Mouse (Mus musculus) forebrain, embryonic 10.5 days (tissue): Measurements from ENCODE around the gene Qpctl. TPM values are rescaled to one million over a fixed set of nuclear protein-coding genes. Genes with fewer than 3 reads are reported as not detected.
A peak's percentile ranks its signal among the peaks of the same experiment; 100 is the strongest.
"Not testable (repeated sequence)": the region's sequence is repeated elsewhere in the genome, so short reads cannot be mapped to it uniquely, and the experiment has no call there.

ENCODE experiments used
- DNase-seq: peaks from one replicate; pipeline ENCODE4 v3.0.0-alpha.2; 2017; ENCODE audit warnings: low spot score; ENCODE audit errors: extremely low spot score
- H3K27ac ChIP-seq: fragments of 300-500 bp; sonication (generic); 2 replicates; pipeline ENCODE4 v1.5.1; 2016; ENCODE audit warnings: mild to moderate bottlenecking
- H3K27me3 ChIP-seq: fragments of 300-500 bp; sonication (generic); 2 replicates; pipeline ENCODE4 v1.6.1; 2016; ENCODE audit warnings: mild to moderate bottlenecking; ENCODE audit not compliant: poor library complexity, severe bottlenecking
- H3K36me3 ChIP-seq: fragments of 300-500 bp; sonication (generic); replicated peaks from 2 replicates; pipeline ENCODE4 v1.6.1; 2016; ENCODE audit warnings: mild to moderate bottlenecking, moderate library complexity
- H3K4me1 ChIP-seq: fragments of 300-500 bp; sonication (generic); 2 replicates; pipeline ENCODE4 v1.6.1; 2016
- H3K4me3 ChIP-seq: fragments of 300-500 bp; sonication (generic); 2 replicates; pipeline ENCODE4 v1.5.1; 2016; ENCODE audit warnings: mild to moderate bottlenecking, moderate library complexity
- H3K9me3 ChIP-seq: fragments of 300-500 bp; sonication (generic); 2 replicates; pipeline ENCODE4 v1.6.1; 2016; ENCODE audit warnings: mild to moderate bottlenecking, moderate library complexity
- WGBS: fragments of 180-500 bp; shearing (Covaris S2); methylation state at CpG from one replicate; pipeline ENCODE4 v1.1.7; 2016; 5-methylcytosine and 5-hydroxymethylcytosine counted together
- polyA plus RNA-seq: library from polyadenylated mRNA; unstranded; fragments of >200 nt; fragmentation: Nextera tagmentation; extraction: Ambion mirVana; gene quantifications from 2 replicates; pipeline ENCODE4 v1.2.1, GENCODE M21; 2016

Gene Qpctl
- polyA plus RNA-seq, 1 experiment from 2014 or later: 16.0 TPM

DNA sequence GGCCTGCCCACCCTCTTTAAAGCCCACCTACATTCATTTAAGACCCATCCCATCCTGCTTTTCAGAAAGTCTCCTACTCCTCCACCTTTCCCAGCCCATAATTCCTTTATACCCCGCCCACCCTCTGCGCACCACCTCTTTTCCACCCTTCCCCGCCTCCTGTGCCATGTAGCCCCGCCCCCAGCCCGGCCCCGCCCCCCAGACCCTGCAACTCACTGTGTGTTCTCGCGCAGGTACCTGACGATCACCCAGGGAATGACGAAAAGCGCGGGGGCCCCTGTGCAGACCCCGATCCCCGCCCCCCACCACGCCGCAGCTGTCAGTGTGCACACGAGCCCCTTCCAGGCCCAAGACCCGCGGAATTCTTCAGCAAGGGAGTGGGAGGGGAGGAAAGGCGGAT, 11.0 kb upstream of the Qpctl start:
- under 1% methylated on average over 20 of the region's 20 CpGs for WGBS
- peak; percentile 73 for DNase-seq
- H3K36me3 ChIP-seq: peaks cover 9% of the 10 kb centered on the region
- H3K4me1 ChIP-seq: peaks cover 45% of the 10 kb centered on the region
- H3K27me3 ChIP-seq: peaks cover 70% of the 10 kb centered on the region
- no peaks in the 10 kb centered on the region for H3K9me3 ChIP-seq
- H3K4me3 ChIP-seq: peak overlapping the region; percentile 55
- 0 out of 2 replicates have a peak overlapping the region, but pooled peaks have one; percentile 20 for H3K27ac ChIP-seq

GRCm38 (mm10) chr7:19159411-19159810, 10.3 kb upstream of the Qpctl start:
- Histone ChIP-seq H3K4me1 (peaks cover 38% of the 10 kb centered on the region), H3K36me3 (peaks cover 16% of the 10 kb centered on the region), H3K4me3 (peak overlapping the region; percentile 55), H3K9me3 (no peaks in the 10 kb centered on the region), H3K27me3 (peaks cover 63% of the 10 kb centered on the region), H3K27ac (no peak overlapping the region)
- 16% methylated on average over 18 of the region's 18 CpGs for WGBS
- DNase-seq: no peak

DNA sequence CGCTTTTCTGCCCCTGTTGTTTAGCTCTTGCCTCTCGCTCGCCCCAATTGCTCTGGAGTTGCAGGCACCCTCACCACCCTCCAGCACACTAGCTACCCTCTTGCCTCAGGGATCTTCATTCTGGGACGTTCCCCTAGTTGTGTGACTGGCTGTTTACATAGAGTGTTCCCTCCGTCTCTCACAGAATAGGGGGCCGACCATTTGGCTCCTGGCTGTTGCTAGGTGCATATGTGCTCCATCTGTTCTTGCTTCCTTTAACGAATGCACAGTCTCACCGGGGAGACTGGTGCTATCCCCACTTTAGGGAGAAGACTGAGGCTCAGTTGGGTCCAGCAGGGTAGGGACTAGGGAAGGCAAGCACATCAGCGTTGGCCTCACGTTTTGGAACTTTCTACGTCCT, 9.5 kb upstream of the Qpctl start:
- Histone ChIP-seq H3K4me3 (no peak overlapping the region), H3K27me3 (peaks cover 55% of the 10 kb centered on the region), H3K36me3 (peaks cover 24% of the 10 kb centered on the region), H3K9me3 (no peaks in the 10 kb centered on the region), H3K4me1 (peaks cover 30% of the 10 kb centered on the region), H3K27ac (no peak overlapping the region)
- 76% methylated on average over 11 of the region's 11 CpGs for WGBS
- DNase-seq: no peak

- Histone ChIP-seq H3K4me3 (peak overlapping the region; percentile 38), H3K27me3 (peaks cover 42% of the 10 kb centered on the region), H3K36me3 (peaks cover 38% of the 10 kb centered on the region), H3K4me1 (peaks cover 28% of the 10 kb centered on the region), H3K9me3 (no peaks in the 10 kb centered on the region), H3K27ac (peak overlapping the region; percentile 76)
- 7% methylated on average over 30 of the region's 30 CpGs for WGBS
- peak; percentile 89 for DNase-seq
Measured at GRCm38 (mm10) chr7:19157160-19157800, 8.2 kb upstream of the Qpctl start.

DNA sequence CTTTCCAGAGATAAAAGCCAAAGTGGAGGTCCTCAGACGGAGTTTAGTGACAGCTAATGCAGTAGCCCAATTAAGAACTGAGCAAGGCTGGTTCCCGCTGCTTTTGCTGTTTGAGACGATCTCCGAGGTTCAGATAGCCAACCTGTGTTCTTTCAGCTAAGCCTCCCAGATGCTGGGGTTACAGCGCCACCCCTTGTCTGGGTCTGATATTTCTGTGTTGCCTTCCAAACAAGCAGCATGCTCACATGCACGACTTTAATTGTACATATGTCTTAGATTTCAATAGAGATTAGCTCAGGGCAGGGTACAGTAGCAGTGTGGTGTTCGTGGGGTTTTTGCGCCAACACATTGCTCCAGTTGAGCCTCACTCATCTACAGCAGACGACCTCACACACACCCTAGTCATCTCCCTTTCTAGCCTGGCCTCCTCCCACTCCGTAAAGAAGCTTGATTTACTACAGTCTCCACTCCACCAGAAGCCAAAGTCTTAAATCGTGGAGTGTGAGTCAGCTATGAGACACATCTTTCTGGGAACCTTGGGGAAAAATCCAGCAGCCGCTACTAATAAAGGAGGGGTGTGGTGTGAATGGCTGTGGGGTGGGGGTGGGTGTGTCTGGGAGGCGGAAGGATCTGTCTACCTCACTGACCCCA, 6.9 kb upstream of the Qpctl start:
- DNase-seq: no peak
- H3K9me3 ChIP-seq: no peaks in the 10 kb centered on the region
- peaks cover 51% of the 10 kb centered on the region for H3K36me3 ChIP-seq
- H3K27me3 ChIP-seq: peaks cover 33% of the 10 kb centered on the region
- H3K4me1 ChIP-seq: peaks cover 31% of the 10 kb centered on the region
- H3K4me3 ChIP-seq: no peak overlapping the region
- WGBS: 64% methylated on average over 13 of the region's 13 CpGs
- H3K27ac ChIP-seq: no peak overlapping the region

DNA sequence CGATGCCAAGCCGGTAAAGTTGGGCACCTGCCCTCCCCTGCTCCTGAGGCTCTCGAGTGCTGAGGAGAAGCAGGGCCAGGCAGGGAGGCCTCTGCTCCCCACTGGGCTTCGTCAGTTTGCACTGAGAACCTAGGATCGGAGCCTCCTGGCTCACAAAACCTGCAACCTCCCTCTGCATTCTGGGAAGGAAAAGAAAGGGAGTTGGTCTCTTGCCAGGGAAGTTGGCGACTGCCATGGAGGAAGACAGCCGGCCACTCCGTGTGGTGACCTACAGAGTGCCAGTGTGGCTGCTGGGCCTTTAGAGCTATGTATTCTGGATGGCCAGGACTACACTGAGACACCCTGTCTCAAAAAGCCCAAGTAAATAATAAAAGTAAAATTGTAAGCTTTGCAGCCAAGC, 5.7 kb upstream of the Qpctl start:
- H3K9me3 ChIP-seq: no peaks in the 10 kb centered on the region
- peaks cover 52% of the 10 kb centered on the region for H3K36me3 ChIP-seq
- 85% methylated on average over 8 of the region's 8 CpGs for WGBS
- no peak overlapping the region for H3K4me3 ChIP-seq
- H3K4me1 ChIP-seq: peaks cover 31% of the 10 kb centered on the region
- peaks cover 21% of the 10 kb centered on the region for H3K27me3 ChIP-seq
- H3K27ac ChIP-seq: no peak overlapping the region
- DNase-seq: no peak

DNA sequence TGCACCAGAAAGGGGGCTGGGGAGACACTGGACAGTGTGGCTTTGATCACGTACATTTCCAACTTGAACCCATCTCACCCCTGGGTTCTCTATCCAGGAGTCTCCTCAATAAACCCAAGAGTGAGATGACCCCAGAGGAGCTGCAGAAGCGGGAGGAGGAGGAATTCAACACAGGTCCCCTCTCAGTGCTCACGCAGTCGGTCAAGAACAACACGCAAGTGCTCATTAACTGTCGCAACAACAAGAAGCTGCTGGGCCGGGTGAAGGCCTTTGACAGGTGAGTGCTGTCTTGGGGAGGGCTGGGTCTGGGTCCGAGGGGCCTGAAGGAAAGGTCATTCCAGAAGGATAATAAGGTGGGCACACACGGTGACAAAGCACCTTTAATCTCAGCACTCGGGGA, 2.0 kb upstream of the Qpctl start:
- H3K27me3 ChIP-seq, H3K27ac ChIP-seq, DNase-seq, H3K9me3 ChIP-seq: not testable (repeated sequence)
- 93% methylated on average over 10 of the region's 10 CpGs for WGBS
- H3K4me1 ChIP-seq: peaks cover 33% of the 10 kb centered on the region
- H3K4me3 ChIP-seq: peak overlapping the region; percentile 89; the same call in 1 of the 2 replicates
- peaks cover 56% of the 10 kb centered on the region for H3K36me3 ChIP-seq

GRCm38 (mm10) chr7:19149626-19150025, 535 bp upstream of the Qpctl start, which contains the start of gene Snrpd2:
Snrpd2 (plus strand) TSS chr7:19149722.
- WGBS: under 1% methylated on average over 24 of the region's 24 CpGs
- DNase-seq: peak; percentile 99
- H3K27ac ChIP-seq: peak within 1 kb of the TSS; percentile 86

GRCm38 (mm10) chr7:19148180-19148874, 764 bp downstream of the Qpctl start:
- peaks cover 38% of the 10 kb centered on the region for H3K36me3 ChIP-seq
- WGBS: 21% methylated on average over 20 of the region's 20 CpGs
- H3K27me3 ChIP-seq: no peaks in the 10 kb centered on the region
- H3K4me1 ChIP-seq: peaks cover 30% of the 10 kb centered on the region
- no peaks in the 10 kb centered on the region for H3K9me3 ChIP-seq
- H3K27ac ChIP-seq: peak overlapping the region; percentile 86
- peak overlapping the region; percentile 89 for H3K4me3 ChIP-seq
- no peak for DNase-seq

More at GRCm38 (mm10) chr7:19149626-19150025, 535 bp upstream of the Qpctl start, which contains the start of gene Snrpd2:
- peaks cover 49% of the 10 kb centered on the region for H3K36me3 ChIP-seq
- H3K4me3 ChIP-seq: peak within 1 kb of the TSS; percentile 89
- no peaks in the 10 kb centered on the region for H3K27me3 ChIP-seq
- H3K9me3 ChIP-seq: no peaks in the 10 kb centered on the region
- H3K4me1 ChIP-seq: peaks cover 30% of the 10 kb centered on the region

DNA sequence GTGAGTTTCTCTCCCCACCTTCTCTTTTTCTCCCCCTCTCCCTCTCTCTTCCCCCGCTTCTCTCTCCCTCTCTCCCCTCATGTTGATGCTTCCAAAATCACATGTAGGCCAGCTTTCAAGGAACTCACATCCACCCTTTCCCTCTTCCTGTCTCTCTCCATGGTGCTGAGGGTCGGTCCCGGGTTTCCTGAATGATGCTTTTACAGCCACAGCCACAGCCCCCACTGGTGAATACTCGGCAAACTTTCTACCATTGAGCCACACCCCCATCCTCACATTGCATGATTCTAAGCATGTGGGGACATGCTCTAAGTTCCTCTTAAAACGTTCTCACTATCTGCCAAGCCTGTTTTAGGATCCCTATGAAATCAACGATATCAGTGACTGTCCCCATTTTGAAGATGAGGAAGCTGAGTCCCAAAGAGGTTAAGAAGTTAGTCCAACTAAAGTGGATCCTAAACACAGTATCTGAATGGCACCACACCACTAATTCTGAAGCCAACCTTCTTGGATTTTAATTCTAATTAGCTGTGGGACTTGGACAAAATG, 1.5 kb downstream of the Qpctl start:
- no peak for DNase-seq
- 64% methylated on average over 6 of the region's 6 CpGs for WGBS
- no peaks in the 10 kb centered on the region for H3K9me3 ChIP-seq
- H3K27ac ChIP-seq: no peak overlapping the region
- peak overlapping the region; percentile 89; the same call in 1 of the 2 replicates for H3K4me3 ChIP-seq
- H3K4me1 ChIP-seq: peaks cover 30% of the 10 kb centered on the region
- no peaks in the 10 kb centered on the region for H3K27me3 ChIP-seq
- H3K36me3 ChIP-seq: peaks cover 36% of the 10 kb centered on the region

- WGBS: 87% methylated on average over 10 of the region's 10 CpGs
- no peaks in the 10 kb centered on the region for H3K9me3 ChIP-seq
- H3K4me3 ChIP-seq: no peak overlapping the region
- H3K27ac ChIP-seq: no peak overlapping the region
- H3K4me1 ChIP-seq: peaks cover 30% of the 10 kb centered on the region
- DNase-seq: no peak
- H3K36me3 ChIP-seq: peaks cover 30% of the 10 kb centered on the region
- no peaks in the 10 kb centered on the region for H3K27me3 ChIP-seq
Measured at GRCm38 (mm10) chr7:19146793-19147192, 2.3 kb downstream of the Qpctl start.

DNA sequence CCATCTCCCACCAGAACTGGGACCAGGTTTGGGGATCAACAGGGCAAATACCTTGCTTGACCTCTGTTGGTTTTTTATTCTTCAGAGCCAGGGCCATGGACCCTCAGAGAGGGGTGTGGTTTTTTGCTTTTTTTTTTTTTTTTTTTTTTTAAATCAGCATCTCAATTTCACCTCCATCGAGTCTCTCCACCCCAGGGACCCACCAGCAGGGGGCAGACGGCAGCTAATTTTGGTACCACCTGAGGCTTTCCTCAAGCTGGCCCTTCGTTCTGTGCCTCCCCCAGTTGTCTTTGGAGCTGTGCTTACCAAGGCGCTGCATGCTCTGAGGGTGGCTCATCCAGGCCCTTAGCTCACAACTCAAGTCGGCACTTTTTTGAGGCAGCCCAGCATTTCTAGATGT, 11.7 kb downstream of the Qpctl start:
- H3K4me3 ChIP-seq: no peak overlapping the region
- DNase-seq: no peak
- peaks cover 77% of the 10 kb centered on the region for H3K36me3 ChIP-seq
- no peaks in the 10 kb centered on the region for H3K27me3 ChIP-seq
- H3K27ac ChIP-seq: no peak overlapping the region
- 59% methylated on average over 5 of the region's 5 CpGs for WGBS
- H3K4me1 ChIP-seq: no peaks in the 10 kb centered on the region
- H3K9me3 ChIP-seq: no peaks in the 10 kb centered on the region
